Mouse (Mus musculus) ES-Bruce4 (cell line): ENCODE results near the gene Elfn2. TPM values are rescaled to one million over a fixed set of nuclear protein-coding genes. Genes with fewer than 3 reads are reported as not detected.

ENCODE experiments used
- H3K27ac ChIP-seq: 2 replicates; pipeline ENCODE4 v1.5.1; 2012; ENCODE audit warnings: low read length, inconsistent platforms; ENCODE audit not compliant: insufficient read depth
- H3K27me3 ChIP-seq: 2 replicates; pipeline ENCODE4 v1.6.1; 2012; ENCODE audit warnings: mild to moderate bottlenecking, low read length, inconsistent platforms; ENCODE audit not compliant: control insufficient read depth, poor library complexity, insufficient read depth, severe bottlenecking
- H3K36me3 ChIP-seq: 2 replicates; pipeline ENCODE4 v1.6.1; 2012; ENCODE audit warnings: inconsistent platforms, mild to moderate bottlenecking, low read length, moderate library complexity; ENCODE audit not compliant: control insufficient read depth, poor library complexity, insufficient read depth, severe bottlenecking
- H3K4me1 ChIP-seq: one replicate; pipeline ENCODE4 v1.8.1; 2011; ENCODE audit warnings: low read length; ENCODE audit not compliant: control insufficient read depth, insufficient read depth
- H3K4me3 ChIP-seq: 2 replicates; pipeline ENCODE4 v1.5.1; 2011; ENCODE audit warnings: low read depth, mild to moderate bottlenecking, low read length
- H3K9ac ChIP-seq: 2 replicates; pipeline ENCODE4 v1.6.1; 2012; ENCODE audit warnings: low read depth, mild to moderate bottlenecking, inconsistent platforms; ENCODE audit not compliant: poor library complexity, severe bottlenecking
- H3K9me3 ChIP-seq: replicated peaks from 2 replicates; pipeline ENCODE4 v1.6.1; 2012; ENCODE audit warnings: mild to moderate bottlenecking, low read length, inconsistent platforms; ENCODE audit not compliant: control insufficient read depth, poor library complexity, insufficient read depth, severe bottlenecking
- CTCF ChIP-seq: IDR thresholded peaks from one replicate; pipeline ENCODE4 v1.8.1; 2011; ENCODE audit warnings: low read depth, low read length
- EP300 ChIP-seq: IDR thresholded peaks from 2 replicates; pipeline ENCODE4 v1.6.1; 2011; ENCODE audit warnings: low read depth, low read length; ENCODE audit not compliant: insufficient read depth
- POLR2A ChIP-seq: IDR thresholded peaks from one replicate; pipeline ENCODE4 v1.8.1; 2011; ENCODE audit warnings: low read length; ENCODE audit not compliant: insufficient read depth
- polyA plus RNA-seq: library from polyadenylated mRNA; stranded (reverse); fragments of >200 nt; gene quantifications from 2 replicates; pipeline ENCODE4 v1.2.4, GENCODE M21; 2011; ENCODE audit warnings: low read depth; ENCODE audit not compliant: missing spikeins, insufficient read depth, insufficient read length

The Elfn2 gene
- polyA plus RNA-seq, 1 experiment, result 0.07 TPM

- Histone ChIP-seq H3K27ac (no peak overlapping the region), H3K27me3 (peaks cover 8% of the 10 kb centered on the region), H3K4me3 (peak overlapping the region; percentile 50), H3K9me3 (no peaks in the 10 kb centered on the region), H3K4me1 (no peaks in the 10 kb centered on the region), H3K36me3 (no peaks in the 10 kb centered on the region), H3K9ac (no peak overlapping the region)
- TF ChIP-seq POLR2A, result no peak
- TF ChIP-seq EP300, result no peak
- TF ChIP-seq CTCF, result no peak
Measured at GRCm38 (mm10) chr15:78719416-78719815, 845 bp upstream of the Elfn2 start.

- Histone ChIP-seq H3K9me3 (no peaks in the 10 kb centered on the region), H3K4me1 (no peaks in the 10 kb centered on the region), H3K36me3 (no peaks in the 10 kb centered on the region), H3K9ac (no peak overlapping the region), H3K27ac (no peak overlapping the region), H3K27me3 (peaks cover 8% of the 10 kb centered on the region), H3K4me3 (no peak overlapping the region)
- TF ChIP-seq CTCF, result no peak
- TF ChIP-seq EP300, result no peak
- no peak for TF ChIP-seq POLR2A
Measured at GRCm38 (mm10) chr15:78716936-78717335, 1.6 kb downstream of the Elfn2 start.

GRCm38 (mm10) chr15:78715856-78716255 lies 2.7 kb downstream of the Elfn2 start:
- Histone ChIP-seq H3K9ac (no peak overlapping the region), H3K9me3 (no peaks in the 10 kb centered on the region), H3K27me3 (peaks cover 8% of the 10 kb centered on the region), H3K36me3 (no peaks in the 10 kb centered on the region), H3K27ac (no peak overlapping the region), H3K4me3 (no peak overlapping the region), H3K4me1 (no peaks in the 10 kb centered on the region)
- TF ChIP-seq POLR2A (no peak), EP300 (no peak), CTCF (no peak)

GRCm38 (mm10) chr15:78713751-78714150 lies 4.8 kb downstream of the Elfn2 start:
- TF ChIP-seq EP300 (no peak), CTCF (no peak), POLR2A (no peak)
- no peak overlapping the region for H3K27ac ChIP-seq
- H3K9me3 ChIP-seq, result no peaks in the 10 kb centered on the region
- H3K27me3 ChIP-seq, result peaks cover 8% of the 10 kb centered on the region
- no peak overlapping the region for H3K9ac ChIP-seq
- H3K4me1 ChIP-seq, result no peaks in the 10 kb centered on the region
- H3K4me3 ChIP-seq, result no peak overlapping the region
- H3K36me3 ChIP-seq, result no peaks in the 10 kb centered on the region

DNA sequence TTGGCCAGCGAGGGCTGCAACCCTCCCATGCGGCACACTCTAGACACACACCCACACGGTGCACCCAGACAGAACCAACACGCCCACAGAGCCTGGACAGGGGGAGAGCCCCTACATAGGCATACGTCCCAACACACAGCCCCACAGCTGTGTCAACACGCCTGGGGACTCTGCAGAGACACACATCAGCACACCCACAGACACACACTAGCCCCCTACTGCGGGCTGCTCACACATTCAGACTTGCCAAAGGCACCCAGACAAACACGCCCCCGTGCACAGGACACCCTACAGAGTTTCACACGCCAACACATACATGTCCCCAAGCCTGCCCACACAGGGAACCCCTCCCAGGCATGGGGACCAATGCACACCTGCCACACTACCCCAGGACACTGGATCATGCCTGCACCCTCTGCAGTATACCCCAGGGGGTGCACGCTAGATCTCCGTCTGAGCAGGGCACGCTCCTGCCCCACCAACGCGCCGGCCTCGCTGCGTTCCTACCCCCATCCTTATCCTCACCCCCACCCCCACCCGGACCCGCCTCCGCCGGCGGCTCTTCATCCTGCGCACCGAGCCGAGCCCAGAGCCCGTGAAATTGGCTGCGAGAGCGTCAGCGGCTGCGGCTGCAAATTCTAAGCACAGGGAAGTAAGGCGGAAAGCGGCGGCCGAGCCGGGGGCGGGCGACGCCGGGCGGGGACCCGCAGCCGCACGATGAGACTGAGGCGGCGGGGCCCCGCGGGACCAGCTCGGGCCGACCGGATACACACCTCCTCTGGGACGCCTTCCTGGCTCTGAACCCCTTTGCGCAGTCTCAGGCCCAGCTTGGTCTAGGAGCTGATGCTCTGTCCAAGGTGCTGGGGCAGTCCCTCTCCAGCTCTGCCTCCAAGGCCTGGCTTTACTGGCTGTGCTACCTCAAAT lies 6.0 kb downstream of the Elfn2 start:
- no peak for TF ChIP-seq POLR2A
- TF ChIP-seq CTCF, result no peak
- no peak for TF ChIP-seq EP300
- Histone ChIP-seq H3K4me1 (no peaks in the 10 kb centered on the region), H3K36me3 (no peaks in the 10 kb centered on the region), H3K27me3 (no peaks in the 10 kb centered on the region), H3K27ac (no peak overlapping the region), H3K9ac (no peak overlapping the region; the same call in 1 of the 2 replicates), H3K4me3 (peak overlapping the region; percentile 22), H3K9me3 (no peaks in the 10 kb centered on the region)

GRCm38 (mm10) chr15:78711935-78712334 lies 6.6 kb downstream of the Elfn2 start:
- Histone ChIP-seq H3K36me3 (no peaks in the 10 kb centered on the region), H3K4me3 (no peak overlapping the region), H3K27me3 (no peaks in the 10 kb centered on the region), H3K9ac (no peak overlapping the region), H3K4me1 (no peaks in the 10 kb centered on the region), H3K9me3 (no peaks in the 10 kb centered on the region), H3K27ac (no peak overlapping the region)
- TF ChIP-seq EP300 (no peak), POLR2A (no peak)
